Mouse (Mus musculus) lung, adult 2 months (tissue): ENCODE results near the gene Gm2244.
"Not testable (repeated sequence)": the region's sequence is repeated elsewhere in the genome, so short reads cannot be mapped to it uniquely, and the experiment has no call there.

Source experiments
- CTCF ChIP-seq: fragments of 200-500 bp; IDR thresholded peaks from 2 replicates; pipeline ENCODE4 v1.5.1; 2011; ENCODE audit warnings: mild to moderate bottlenecking, low read length, control low read depth; ENCODE audit not compliant: insufficient read depth
- POLR2A ChIP-seq: fragments of 200-500 bp; IDR thresholded peaks from 2 replicates; pipeline ENCODE4 v1.6.1; 2011; ENCODE audit warnings: low read depth, mild to moderate bottlenecking, control low read depth, low read length, borderline replicate concordance; ENCODE audit errors: extremely low read depth

DNA sequence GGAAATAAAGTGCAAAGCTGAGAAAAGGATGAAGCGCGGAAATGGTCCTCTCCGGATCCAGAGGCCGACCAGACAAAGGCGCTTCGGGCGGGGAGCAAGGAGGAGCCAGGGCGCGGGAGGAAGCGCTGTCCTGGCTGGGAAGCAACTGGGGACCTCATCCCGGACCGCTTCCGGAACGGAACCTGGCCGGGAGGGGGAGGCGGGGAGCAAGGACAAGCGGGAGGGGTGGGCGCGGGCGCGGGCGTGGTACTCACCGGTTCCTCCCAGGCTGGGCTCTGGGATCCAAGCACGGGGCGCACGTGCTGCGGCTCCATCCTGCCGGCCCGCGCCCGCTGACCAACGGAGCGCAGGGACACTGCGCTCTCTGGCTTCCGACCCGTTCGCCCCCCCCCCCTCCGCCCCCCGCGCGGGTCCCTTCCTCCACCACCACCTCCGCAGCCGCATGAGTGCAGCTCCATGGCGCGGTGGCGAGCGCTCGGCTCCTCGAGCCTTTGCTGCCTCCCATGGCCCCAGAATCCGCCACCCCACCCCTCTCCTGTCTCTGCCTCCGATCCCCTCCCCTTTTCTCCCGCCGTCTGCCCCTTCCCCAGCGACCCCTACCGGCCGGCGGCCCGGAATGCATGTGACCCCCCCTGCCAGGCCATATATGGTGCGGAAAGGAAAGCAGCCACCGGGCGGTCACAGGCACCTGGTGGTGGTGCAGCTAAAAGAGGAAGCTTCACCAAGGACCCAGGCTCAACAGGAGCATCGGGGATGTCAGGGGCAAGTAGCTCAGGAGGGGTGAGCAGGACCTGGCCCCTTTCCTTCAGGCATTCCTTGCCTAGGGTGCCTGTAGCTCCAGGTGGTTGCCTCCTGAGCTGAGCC, 35.3 kb upstream of the Gm2244 start, which contains the start of gene Gm2237:
- TF ChIP-seq CTCF, POLR2A: not testable (repeated sequence)
